Mouse (Mus musculus) cerebellum, adult 2 months (tissue): ENCODE results near the gene Gm43552.

Experiments used
- CTCF ChIP-seq: fragments of 200-500 bp; IDR thresholded peaks from 2 replicates; pipeline ENCODE4 v1.5.1; 2011; ENCODE audit warnings: low read depth, mild to moderate bottlenecking, control low read depth, low read length, moderate library complexity, borderline replicate concordance; ENCODE audit not compliant: insufficient read depth
- POLR2A ChIP-seq: fragments of 200-500 bp; IDR thresholded peaks from 2 replicates; pipeline ENCODE4 v1.6.1; 2011; ENCODE audit warnings: low read length, control low read depth, borderline replicate concordance; ENCODE audit not compliant: insufficient read depth

- TF ChIP-seq CTCF (no peak), POLR2A (no peak)
Measured at GRCm38 (mm10) chr5:65486514-65486913, 6.1 kb downstream of the Gm43552 start.
